ENCODE assay signal across 8 mouse cellular contexts in genomic region chr4:134250930-134251240, GRCm38 (mm10). TPM values are rescaled to one million over a fixed set of nuclear protein-coding genes. Genes with fewer than 3 reads are reported as not detected.
DNase-seq lines count a peak whose midpoint lies in the region; ATAC-seq lines count a peak whose summit lies in the region.

No protein-coding gene starts in this region.

- peak overlapping the region; percentile 47 for H3K4me3 ChIP-seq in kidney, embryonic 15.5 days (replicated peaks)
- H3K4me3 ChIP-seq in embryonic facial prominence, embryonic 11.5 days (ENCODE audit: low read depth, low read length), result peak overlapping the region; percentile 50
- peak overlapping the region; percentile 56 for H3K4me3 ChIP-seq in hindbrain, embryonic 13.5 days
- H3K4me3 ChIP-seq in midbrain, embryonic 13.5 days (replicated peaks), result peak overlapping the region; percentile 54

- H3K36me3 ChIP-seq in kidney, embryonic 15.5 days, result no peaks in the 10 kb centered on the region
- no peaks in the 10 kb centered on the region for H3K36me3 ChIP-seq in embryonic facial prominence, embryonic 11.5 days (replicated peaks; ENCODE audit: control insufficient read depth, insufficient read depth, low read depth, low read length)
- no peaks in the 10 kb centered on the region for H3K36me3 ChIP-seq in hindbrain, embryonic 13.5 days
- no peaks in the 10 kb centered on the region for H3K36me3 ChIP-seq in midbrain, embryonic 13.5 days

- no peaks in the 10 kb centered on the region for H3K9me3 ChIP-seq in kidney, embryonic 15.5 days (replicated peaks)
- no peaks in the 10 kb centered on the region for H3K9me3 ChIP-seq in embryonic facial prominence, embryonic 11.5 days (replicated peaks; ENCODE audit: control insufficient read depth, low read length)
- no peaks in the 10 kb centered on the region for H3K9me3 ChIP-seq in hindbrain, embryonic 13.5 days
- H3K9me3 ChIP-seq in midbrain, embryonic 13.5 days, result no peaks in the 10 kb centered on the region

- no peak for DNase-seq in kidney, adult 11 months
- no peak for DNase-seq in embryonic facial prominence, embryonic 11.5 days (ENCODE audit: low spot score)
- DNase-seq in cerebellum, adult 18-20 months, result no peak
- DNase-seq in thymus, postnatal 36 days, result no peak

- H3K27ac ChIP-seq in kidney, embryonic 15.5 days, result no peak overlapping the region
- no peak overlapping the region for H3K27ac ChIP-seq in embryonic facial prominence, embryonic 11.5 days (replicated peaks; ENCODE audit: low read depth, low read length)
- peak overlapping the region; percentile 84 for H3K27ac ChIP-seq in hindbrain, embryonic 13.5 days
- no peak overlapping the region for H3K27ac ChIP-seq in midbrain, embryonic 13.5 days

- no peak for ATAC-seq in kidney, embryonic 15.5 days (replicated peaks; ENCODE audit: low FRiP score)
- no peak for ATAC-seq in embryonic facial prominence, embryonic 11.5 days (replicated peaks; ENCODE audit: insufficient number of reproducible peaks, low FRiP score, low TSS enrichment, low read depth)
- ATAC-seq in hindbrain, embryonic 13.5 days (ENCODE audit: low FRiP score), result no peak
- ATAC-seq in midbrain, embryonic 13.5 days, result no peak
- ATAC-seq in CD4-positive, CD25-positive, alpha-beta regulatory T cell, adult 4 months, result no peak

- H3K4me1 ChIP-seq in kidney, embryonic 15.5 days, result peaks cover 70% of the 10 kb centered on the region
- H3K4me1 ChIP-seq in embryonic facial prominence, embryonic 11.5 days (ENCODE audit: control insufficient read depth, insufficient read depth, low read length), result peaks cover 10% of the 10 kb centered on the region
- peaks cover 68% of the 10 kb centered on the region for H3K4me1 ChIP-seq in hindbrain, embryonic 13.5 days (replicated peaks)
- peaks cover 65% of the 10 kb centered on the region for H3K4me1 ChIP-seq in midbrain, embryonic 13.5 days (replicated peaks)

- H3K27me3 ChIP-seq in kidney, embryonic 15.5 days, result peaks cover 91% of the 10 kb centered on the region
- H3K27me3 ChIP-seq in embryonic facial prominence, embryonic 11.5 days (ENCODE audit: control insufficient read depth, insufficient read depth, low read length), result peaks cover 35% of the 10 kb centered on the region
- H3K27me3 ChIP-seq in hindbrain, embryonic 13.5 days, result peaks cover 98% of the 10 kb centered on the region
- peaks cover 96% of the 10 kb centered on the region for H3K27me3 ChIP-seq in midbrain, embryonic 13.5 days

- peak overlapping the region; percentile 86 for H3K4me2 ChIP-seq in kidney, embryonic 15.5 days
- peak overlapping the region; percentile 95 for H3K4me2 ChIP-seq in embryonic facial prominence, embryonic 11.5 days (ENCODE audit: low read depth, low read length)
- H3K4me2 ChIP-seq in hindbrain, embryonic 13.5 days, result peak overlapping the region; percentile 79
- peak overlapping the region; percentile 79 for H3K4me2 ChIP-seq in midbrain, embryonic 13.5 days (replicated peaks)

- H3K9ac ChIP-seq in kidney, embryonic 15.5 days, result peak overlapping the region; percentile 51
- peak overlapping the region; percentile 75 for H3K9ac ChIP-seq in embryonic facial prominence, embryonic 11.5 days (replicated peaks; ENCODE audit: low read length)
- peak overlapping the region; percentile 81 for H3K9ac ChIP-seq in hindbrain, embryonic 13.5 days
- H3K9ac ChIP-seq in midbrain, embryonic 13.5 days (replicated peaks), result peak overlapping the region; percentile 76

- WGBS in kidney, embryonic 15.5 days, result 11% methylated on average over 10 of the region's 10 CpGs
- WGBS in embryonic facial prominence, embryonic 11.5 days, result 8% methylated on average over 10 of the region's 10 CpGs
- WGBS in hindbrain, embryonic 13.5 days, result 5% methylated on average over 10 of the region's 10 CpGs
- whole genome bisulfite sequencing in midbrain, embryonic 13.5 days, result 8% methylated on average over 10 of the region's 10 CpGs

RNA-seq across cellular contexts. Expression of gene Grrp1, which starts 3.0 kb away (rescaled TPM):
- polyA plus RNA-seq in kidney, embryonic 15.5 days (2015; fragmentation: Nextera tagmentation; extraction: Ambion mirVana), result 10.6 and 12.1 TPM in 2 replicates
- polyA plus RNA-seq in embryonic facial prominence, embryonic 11.5 days (2014; fragmentation: Nextera tagmentation; extraction: Ambion mirVana), result 5.7 and 7.7 TPM in 2 replicates
- 9.3 and 14.2 TPM in 2 replicates for polyA plus RNA-seq in hindbrain, embryonic 13.5 days (2015; fragmentation: Nextera tagmentation; extraction: Ambion mirVana)
- 6.2 and 8.1 TPM in 2 replicates for polyA plus RNA-seq in midbrain, embryonic 13.5 days (2015; fragmentation: Nextera tagmentation; extraction: Ambion mirVana)
- not detected for polyA plus RNA-seq in CD4-positive, CD25-positive, alpha-beta regulatory T cell, adult 4 months (2017; shearing (Covaris generic))

RNA-seq across cellular contexts. Expression of gene Gm30191, which starts 4.2 kb away (rescaled TPM):
- not detected in 2 replicates for polyA plus RNA-seq in kidney, embryonic 15.5 days (2015; fragmentation: Nextera tagmentation; extraction: Ambion mirVana)
- polyA plus RNA-seq in embryonic facial prominence, embryonic 11.5 days (2014; fragmentation: Nextera tagmentation; extraction: Ambion mirVana), result not detected in 2 replicates
- 0.54 and 0.74 TPM in 2 replicates for polyA plus RNA-seq in hindbrain, embryonic 13.5 days (2015; fragmentation: Nextera tagmentation; extraction: Ambion mirVana)
- not detected in 2 replicates for polyA plus RNA-seq in midbrain, embryonic 13.5 days (2015; fragmentation: Nextera tagmentation; extraction: Ambion mirVana)
- polyA plus RNA-seq in CD4-positive, CD25-positive, alpha-beta regulatory T cell, adult 4 months (2017; shearing (Covaris generic)), result not detected

RNA-seq across cellular contexts. Expression of gene Zfp593, which starts 5.5 kb away (rescaled TPM):
- polyA plus RNA-seq in kidney, embryonic 15.5 days (2015; fragmentation: Nextera tagmentation; extraction: Ambion mirVana), result 15.6 and 15.8 TPM in 2 replicates
- polyA plus RNA-seq in embryonic facial prominence, embryonic 11.5 days (2014; fragmentation: Nextera tagmentation; extraction: Ambion mirVana), result 16.5 and 18.3 TPM in 2 replicates
- polyA plus RNA-seq in hindbrain, embryonic 13.5 days (2015; fragmentation: Nextera tagmentation; extraction: Ambion mirVana), result 15.5 and 15.7 TPM in 2 replicates
- polyA plus RNA-seq in midbrain, embryonic 13.5 days (2015; fragmentation: Nextera tagmentation; extraction: Ambion mirVana), result 14.9 and 15.6 TPM in 2 replicates
- polyA plus RNA-seq in CD4-positive, CD25-positive, alpha-beta regulatory T cell, adult 4 months (2017; shearing (Covaris generic)), result 1 to 10 TPM; 4.3 to 6.8 TPM

RNA-seq across cellular contexts. Expression of gene E130218I03Rik, which starts 7.4 kb away (rescaled TPM):
- 0.26 and 0.68 TPM in 2 replicates for polyA plus RNA-seq in kidney, embryonic 15.5 days (2015; fragmentation: Nextera tagmentation; extraction: Ambion mirVana)
- polyA plus RNA-seq in embryonic facial prominence, embryonic 11.5 days (2014; fragmentation: Nextera tagmentation; extraction: Ambion mirVana), result 0.39 and 0.65 TPM in 2 replicates
- polyA plus RNA-seq in hindbrain, embryonic 13.5 days (2015; fragmentation: Nextera tagmentation; extraction: Ambion mirVana), result 0.45 and 0.56 TPM in 2 replicates
- 0.17 and 0.62 TPM in 2 replicates for polyA plus RNA-seq in midbrain, embryonic 13.5 days (2015; fragmentation: Nextera tagmentation; extraction: Ambion mirVana)
- polyA plus RNA-seq in CD4-positive, CD25-positive, alpha-beta regulatory T cell, adult 4 months (2017; shearing (Covaris generic)), result 1 to 10 TPM in 1 of 2 experiments, not detected in 1; 3.7 TPM

RNA-seq across cellular contexts. Expression of gene Cnksr1, which starts 12.7 kb away (rescaled TPM):
- 7.3 and 8.3 TPM in 2 replicates for polyA plus RNA-seq in kidney, embryonic 15.5 days (2015; fragmentation: Nextera tagmentation; extraction: Ambion mirVana)
- 0.93 and 1.1 TPM in 2 replicates for polyA plus RNA-seq in embryonic facial prominence, embryonic 11.5 days (2014; fragmentation: Nextera tagmentation; extraction: Ambion mirVana)
- polyA plus RNA-seq in hindbrain, embryonic 13.5 days (2015; fragmentation: Nextera tagmentation; extraction: Ambion mirVana), result 0.06 and 0.08 TPM in 2 replicates
- 0.15 and 0.20 TPM in 2 replicates for polyA plus RNA-seq in midbrain, embryonic 13.5 days (2015; fragmentation: Nextera tagmentation; extraction: Ambion mirVana)
- polyA plus RNA-seq in CD4-positive, CD25-positive, alpha-beta regulatory T cell, adult 4 months (2017; shearing (Covaris generic)), result not detected
